In genomic region chr6:128108324-128109035, GRCm38 (mm10) we compare ENCODE assay signal across 8 mouse cellular contexts. TPM values are rescaled to one million over a fixed set of nuclear protein-coding genes. Genes with fewer than 3 reads are reported as not detected.
DNase-seq lines count a peak whose midpoint lies in the region; ATAC-seq and TF ChIP-seq lines count a peak whose summit lies in the region.
"Had no signal": no experiment of that assay in that cellular context is flagged by ENCODE, and none has a peak within 500 bp of the region (broad histone marks: within the 10 kb centered on the region; RNA-seq: fewer than 3 reads in every experiment).

No protein-coding gene starts in this region.

- no peaks in the 10 kb centered on the region for H3K36me3 ChIP-seq in kidney, adult 2 months (ENCODE audit: control insufficient read depth, insufficient read depth, low read length)
- H3K36me3 ChIP-seq in kidney, embryonic 14.5 days (ENCODE audit: control insufficient read depth, insufficient read depth, low read length) = no peaks in the 10 kb centered on the region
- no peaks in the 10 kb centered on the region for H3K36me3 ChIP-seq in embryonic facial prominence, embryonic 10.5 days (replicated peaks)
- H3K36me3 ChIP-seq in liver, postnatal 0 days (replicated peaks; ENCODE audit: insufficient read depth, low read length) = no peaks in the 10 kb centered on the region
- no peaks in the 10 kb centered on the region for H3K36me3 ChIP-seq in intestine, postnatal 0 days (ENCODE audit: control insufficient read depth, insufficient read depth)

- no peaks in the 10 kb centered on the region for H3K9me3 ChIP-seq in kidney, embryonic 14.5 days (ENCODE audit: control insufficient read depth, low read length)
- no peaks in the 10 kb centered on the region for H3K9me3 ChIP-seq in embryonic facial prominence, embryonic 10.5 days
- H3K9me3 ChIP-seq in liver, postnatal 0 days (ENCODE audit: low read length) = no peaks in the 10 kb centered on the region
- no peaks in the 10 kb centered on the region for H3K9me3 ChIP-seq in intestine, postnatal 0 days (ENCODE audit: control insufficient read depth)

- peaks cover 63% of the 10 kb centered on the region for H3K4me1 ChIP-seq in kidney, adult 2 months (ENCODE audit: control insufficient read depth, insufficient read depth, low read length)
- peaks cover 56% of the 10 kb centered on the region for H3K4me1 ChIP-seq in kidney, embryonic 14.5 days (ENCODE audit: control insufficient read depth, insufficient read depth, low read length)
- peaks cover 73% of the 10 kb centered on the region for H3K4me1 ChIP-seq in embryonic facial prominence, embryonic 10.5 days
- H3K4me1 ChIP-seq in liver, postnatal 0 days (ENCODE audit: insufficient read depth) = peaks cover 34% of the 10 kb centered on the region
- H3K4me1 ChIP-seq in intestine, postnatal 0 days (replicated peaks; ENCODE audit: control insufficient read depth, insufficient read depth, low read length) = peaks cover 6% of the 10 kb centered on the region; the same call in 1 of the 2 replicates

- peak; percentile 28; the same call in 1 of the 2 replicates for TF ChIP-seq EP300 in liver, postnatal 0 days (IDR thresholded peaks at IDR 0.05; ENCODE audit: low read depth)

- no peak for TF ChIP-seq POLR2A in kidney, adult 2 months (IDR thresholded peaks at IDR 0.05; ENCODE audit: low read depth, low read length)

- peak; percentile 21; the same call in 1 of the 2 replicates for TF ChIP-seq CTCF in kidney, adult 2 months (conservative IDR thresholded peaks at IDR 0.05; ENCODE audit: insufficient read depth, insufficient read length, low read depth, low read length)
- TF ChIP-seq CTCF in liver, postnatal 0 days (IDR thresholded peaks at IDR 0.05; ENCODE audit: low read depth) = no peak
- TF ChIP-seq CTCF in intestine, postnatal 0 days (IDR thresholded peaks at IDR 0.05; ENCODE audit: low read depth) = no peak

- 35% methylated on average over 7 of the region's 7 CpGs for WGBS in kidney, adult 2 months
- WGBS in kidney, embryonic 14.5 days = 78% methylated on average over 7 of the region's 7 CpGs
- 88% methylated on average over 7 of the region's 7 CpGs for WGBS in embryonic facial prominence, embryonic 10.5 days
- 57% methylated on average over 7 of the region's 7 CpGs for WGBS in liver, postnatal 0 days (ENCODE audit: insufficient replicate concordance)
- 77% methylated on average over 7 of the region's 7 CpGs for WGBS in intestine, postnatal 0 days

- no peak overlapping the region for H3K4me2 ChIP-seq in kidney, embryonic 14.5 days (replicated peaks; ENCODE audit: low read depth, low read length)
- H3K4me2 ChIP-seq in liver, postnatal 0 days (ENCODE audit: low read depth, low read length) = no peak overlapping the region
- no peak overlapping the region for H3K4me2 ChIP-seq in intestine, postnatal 0 days (replicated peaks; ENCODE audit: low read depth)
- H3K4me2 ChIP-seq: lung, embryonic 14.5 days had no signal

- no peak overlapping the region for H3K4me3 ChIP-seq in kidney, adult 2 months (ENCODE audit: insufficient read depth, low read depth, low read length)
- H3K4me3 ChIP-seq in kidney, embryonic 14.5 days (ENCODE audit: low read length) = no peak overlapping the region
- H3K4me3 ChIP-seq in embryonic facial prominence, embryonic 10.5 days = no peak overlapping the region
- no peak overlapping the region for H3K4me3 ChIP-seq in liver, postnatal 0 days (ENCODE audit: low read depth, low read length)
- no peak overlapping the region for H3K4me3 ChIP-seq in intestine, postnatal 0 days (ENCODE audit: low read depth, low read length)

- peak overlapping the region; percentile 26; the same call in 1 of the 2 replicates for H3K27ac ChIP-seq in kidney, adult 2 months (ENCODE audit: insufficient read depth, low read depth, low read length)
- H3K27ac ChIP-seq in kidney, embryonic 14.5 days (ENCODE audit: low read depth, low read length) = no peak overlapping the region
- H3K27ac ChIP-seq in embryonic facial prominence, embryonic 10.5 days (replicated peaks) = 0 out of 2 replicates have a peak overlapping the region, but pooled peaks have one; percentile 14
- H3K27ac ChIP-seq in liver, postnatal 0 days (ENCODE audit: low read depth) = peak overlapping the region; percentile 76
- no peak overlapping the region for H3K27ac ChIP-seq in intestine, postnatal 0 days (ENCODE audit: low read depth, low read length)

- no peak for ATAC-seq in kidney, embryonic 14.5 days (ENCODE audit: low FRiP score, low TSS enrichment)
- peak; percentile 91 for ATAC-seq in liver, postnatal 0 days
- ATAC-seq in intestine, postnatal 0 days = no peak

- no peaks in the 10 kb centered on the region for H3K27me3 ChIP-seq in kidney, adult 2 months (replicated peaks; ENCODE audit: control insufficient read depth, insufficient read depth, low read length)
- H3K27me3 ChIP-seq in kidney, embryonic 14.5 days (ENCODE audit: control insufficient read depth, insufficient read depth, low read length) = no peaks in the 10 kb centered on the region
- no peaks in the 10 kb centered on the region for H3K27me3 ChIP-seq in embryonic facial prominence, embryonic 10.5 days (replicated peaks; ENCODE audit: low read depth, poor library complexity, severe bottlenecking)
- H3K27me3 ChIP-seq in liver, postnatal 0 days (ENCODE audit: insufficient read depth, low read length) = no peaks in the 10 kb centered on the region
- no peaks in the 10 kb centered on the region for H3K27me3 ChIP-seq in intestine, postnatal 0 days (replicated peaks; ENCODE audit: control insufficient read depth, insufficient read depth, low read length)

- peak; percentile 96 for DNase-seq in kidney, adult 2 months
- peak; percentile 85 for DNase-seq in brain, adult 2 months (ENCODE audit: low read depth, low spot score)
- no peak for DNase-seq in embryonic facial prominence, embryonic 10.5 days (ENCODE audit: low spot score)
- DNase-seq in liver, postnatal 0 days = peak; percentile 64
- no peak for DNase-seq in embryo, embryonic 10.5 days (ENCODE audit: low spot score)
- DNase-seq: lung, embryonic 14.5 days had no signal

- H3K9ac ChIP-seq in kidney, embryonic 14.5 days (ENCODE audit: low read depth, low read length) = no peak overlapping the region
- H3K9ac ChIP-seq in liver, postnatal 0 days (replicated peaks) = no peak overlapping the region
- no peak overlapping the region for H3K9ac ChIP-seq in intestine, postnatal 0 days (ENCODE audit: low read depth, low read length)
- H3K9ac ChIP-seq: lung, embryonic 14.5 days had no signal

RNA-seq across cellular contexts. Expression of gene Tspan9, which starts 34.9 kb away (rescaled TPM):
- 107 and 109 TPM in 2 replicates for polyA plus RNA-seq in kidney, adult 2 months (2012; rRNA removed)
- polyA plus RNA-seq in kidney, embryonic 14.5 days (2014; fragmentation: Nextera tagmentation; extraction: Ambion mirVana) = 96.6 and 100 TPM in 2 replicates
- polyA plus RNA-seq in embryonic facial prominence, embryonic 10.5 days (2016; fragmentation: Nextera tagmentation; extraction: Ambion mirVana) = 69.3 and 69.7 TPM in 2 replicates
- polyA plus RNA-seq in liver, postnatal 0 days (2015; fragmentation: Nextera tagmentation; extraction: Ambion mirVana) = 17.7 and 19.6 TPM in 2 replicates
- 49.8 and 55.5 TPM in 2 replicates for polyA plus RNA-seq in intestine, postnatal 0 days (2015; fragmentation: Nextera tagmentation; extraction: Ambion mirVana)

Comparison
In these comparisons a context has a peak if more than half of its experiments do, and no peak if none do; other contexts are left out.
1. H3K27ac ChIP-seq: peak in kidney, adult 2 months (single experiment), embryonic facial prominence, embryonic 10.5 days (single experiment) and liver, postnatal 0 days (single experiment); none in kidney, embryonic 14.5 days (single experiment) and intestine, postnatal 0 days (single experiment).
2. DNase-seq: peak in kidney, adult 2 months (single experiment), brain, adult 2 months (single experiment) and liver, postnatal 0 days (single experiment); none in embryonic facial prominence, embryonic 10.5 days (single experiment) and embryo, embryonic 10.5 days (single experiment).